Mouse (Mus musculus) adrenal gland, adult 2 months (tissue): ENCODE data around the gene Slco6d1. TPM values are rescaled to one million over a fixed set of nuclear protein-coding genes. Genes with fewer than 3 reads are reported as not detected.
"Not testable (repeated sequence)": the region's sequence is repeated elsewhere in the genome, so short reads cannot be mapped to it uniquely, and the experiment has no call there.

Experiments
- DNase-seq: peaks from one replicate; pipeline ENCODE4 v3.0.0; 2021
- long read RNA-seq: library from polyadenylated mRNA; stranded (forward); transcript quantifications from one replicate; pipeline ENCODE4 v2.0.0, GENCODE M21; 2021
- microRNA-seq, 2 experiments: library from miRNA; unstranded; fragments of <30 nt; microRNA quantifications; one replicate each; pipeline ENCODE4 v1.2.0; 2021
- polyA plus RNA-seq: library from polyadenylated mRNA; depleted of rRNA; stranded (reverse); fragments of >200 nt; gene quantifications from 2 replicates; pipeline ENCODE4 v1.2.3, GENCODE M21; 2012; rRNA removed
- total RNA-seq, 2 experiments: library from RNA; stranded (reverse); gene quantifications; 2 replicates each; pipeline ENCODE4 v1.2.3; 2021

Gene Slco6d1
- total RNA-seq (not detected), polyA plus RNA-seq (not detected in 2 replicates)
- long read RNA-seq = 0 reads

DNA sequence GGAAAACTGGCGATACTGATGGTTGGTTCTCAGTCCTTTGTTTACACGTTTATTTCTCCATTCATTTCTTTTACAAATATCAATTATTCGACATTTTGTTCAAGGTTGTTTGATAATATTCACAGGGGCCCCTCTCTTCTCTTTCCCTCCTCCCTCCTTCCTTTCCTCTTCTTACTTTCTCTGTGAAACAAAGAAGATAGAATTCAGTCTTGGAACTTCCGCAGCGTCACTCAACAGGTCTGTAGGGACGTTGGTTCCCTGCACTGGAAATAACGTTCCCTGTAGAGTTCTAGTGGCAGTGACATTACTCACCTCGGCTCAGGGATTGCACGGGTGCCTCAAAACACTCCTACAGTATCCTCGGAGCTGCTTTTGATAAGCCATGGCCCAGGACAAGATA, at the start of gene Slco6d1:
Slco6d1 (plus strand) TSS at position 301 of the 400 bp plus-strand sequence.
- DNase-seq = no peak

GRCm38 (mm10) chr1:98392001-98392400, 28.9 kb upstream of the Slco6d1 start:
- DNase-seq = no peak

DNA sequence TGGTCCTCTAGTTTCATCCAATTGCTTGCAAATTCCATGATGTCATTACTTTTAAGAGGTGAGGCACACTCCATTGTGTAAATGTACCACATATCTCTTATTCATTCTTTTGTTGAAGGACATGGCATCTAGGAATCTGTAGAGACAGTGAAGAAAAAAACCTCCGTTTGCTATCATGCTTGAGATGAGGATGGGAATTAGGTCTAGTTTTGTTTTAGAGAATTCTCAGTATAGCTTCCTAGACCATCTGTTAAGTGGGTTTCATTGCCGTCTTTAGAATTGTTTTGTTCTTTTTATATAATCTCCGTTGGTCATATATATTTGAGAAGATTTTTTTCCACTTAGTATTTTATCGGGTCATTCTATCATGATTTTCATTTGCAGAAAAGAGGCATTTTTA, 27.0 kb downstream of the Slco6d1 start:
- no peak for DNase-seq

DNA sequence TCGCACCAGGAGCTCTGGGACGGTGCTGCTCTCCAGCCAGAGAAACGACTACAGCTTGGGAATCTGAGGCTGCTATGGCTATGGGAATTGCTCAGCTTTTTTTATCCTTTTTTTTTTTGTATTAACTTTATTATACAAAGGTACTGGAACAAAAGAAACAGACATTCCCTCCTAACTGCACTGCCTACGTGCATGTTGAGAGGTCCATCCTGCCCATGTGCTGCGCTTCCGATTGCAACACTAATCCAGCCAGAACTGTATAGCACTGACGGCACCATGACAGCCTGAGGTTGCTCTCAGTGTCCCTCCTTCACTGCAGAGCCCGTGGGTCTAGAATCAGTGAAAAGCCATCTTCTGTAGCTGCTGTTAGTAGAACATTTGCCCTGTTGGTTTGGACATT, 38.3 kb downstream of the Slco6d1 start:
- not testable (repeated sequence) for DNase-seq

GRCm38 (mm10) chr1:98476381-98476780, 55.5 kb downstream of the Slco6d1 start:
- not testable (repeated sequence) for DNase-seq

DNA sequence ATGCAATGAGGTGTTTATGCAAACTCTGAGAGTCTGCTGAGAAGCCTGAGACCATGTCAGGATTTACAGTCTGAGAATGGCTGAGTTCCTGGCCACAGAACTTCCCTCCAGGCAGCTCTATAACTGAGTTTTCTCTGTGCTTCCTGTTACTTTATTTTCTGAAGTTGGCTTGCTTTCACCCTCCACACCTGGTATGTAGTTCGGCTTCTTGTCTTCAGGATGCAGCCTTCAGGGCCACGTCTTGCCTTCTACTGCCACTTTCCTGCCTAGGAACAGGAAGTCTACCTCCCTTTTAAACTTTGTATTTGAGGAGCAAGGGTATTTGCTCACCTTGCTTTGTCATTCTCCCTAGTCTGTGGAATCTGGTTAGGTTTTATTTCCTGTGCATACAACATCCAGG, 58.3 kb downstream of the Slco6d1 start:
- no peak for DNase-seq

GRCm38 (mm10) chr1:98505982-98506381, 85.1 kb downstream of the Slco6d1 start:
- no peak for DNase-seq

DNA sequence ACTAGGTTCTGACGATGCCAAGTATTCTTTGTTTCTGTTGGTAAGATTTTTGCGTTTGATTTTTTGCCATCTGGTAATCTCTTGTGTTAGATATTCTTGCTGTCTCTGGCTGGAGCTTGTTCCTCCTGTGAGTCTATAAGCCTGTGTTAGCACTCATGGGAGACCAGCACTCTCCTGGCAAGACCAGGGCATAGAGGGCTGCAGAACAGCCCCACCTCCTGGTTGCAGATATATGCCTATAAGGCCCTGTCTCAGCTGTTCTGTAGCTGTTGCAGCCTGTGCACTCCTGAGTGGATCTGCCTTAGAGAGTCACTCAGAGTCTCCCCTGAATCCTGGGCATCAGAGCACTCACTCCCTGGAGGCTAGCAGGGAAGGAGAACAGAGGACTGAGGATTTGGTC, 102.1 kb downstream of the Slco6d1 start:
- DNase-seq = no peak

GRCm38 (mm10) chr1:98523537-98523936, 102.6 kb downstream of the Slco6d1 start:
- DNase-seq = no peak

DNA sequence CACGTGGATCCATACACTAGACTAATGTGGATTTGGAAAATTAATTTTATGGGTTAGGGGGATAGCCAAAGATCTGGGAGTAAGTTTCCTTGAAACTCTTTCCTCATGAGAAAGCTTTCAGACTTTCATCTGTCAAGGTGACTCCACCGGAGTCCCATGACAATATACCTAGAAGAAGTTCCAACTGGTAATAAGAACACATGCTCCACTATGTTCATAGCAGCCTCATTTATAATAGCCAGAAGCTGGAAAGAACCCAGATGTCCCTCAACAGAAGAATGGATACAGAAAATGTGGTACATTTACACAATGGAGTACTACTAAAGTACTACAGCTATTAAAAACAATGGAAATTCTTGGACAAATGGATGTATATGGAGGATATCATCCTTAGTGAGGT, 107.4 kb downstream of the Slco6d1 start:
- DNase-seq = not testable (repeated sequence)

DNA sequence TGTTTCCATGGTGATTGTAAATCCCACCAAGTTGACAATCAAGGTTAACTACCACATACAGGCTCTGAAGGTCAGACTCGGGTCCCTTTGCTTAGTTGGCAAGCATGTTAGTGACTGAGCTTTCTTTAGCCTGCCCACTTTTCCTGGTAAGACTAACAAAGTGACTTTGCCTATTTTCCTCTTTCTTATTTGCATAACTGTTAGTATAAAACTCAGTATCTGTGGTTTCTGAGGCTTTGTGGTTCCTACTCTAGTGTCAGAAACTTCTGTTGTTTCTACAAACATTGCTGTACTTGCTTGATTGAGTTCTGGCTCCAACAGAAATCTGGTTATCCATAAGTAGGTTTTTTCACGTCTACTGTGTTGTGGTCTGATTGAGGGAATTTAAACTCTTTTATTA, 124.4 kb downstream of the Slco6d1 start:
- DNase-seq = no peak

GRCm38 (mm10) chr1:98554388-98554787, 133.5 kb downstream of the Slco6d1 start:
- no peak for DNase-seq

DNA sequence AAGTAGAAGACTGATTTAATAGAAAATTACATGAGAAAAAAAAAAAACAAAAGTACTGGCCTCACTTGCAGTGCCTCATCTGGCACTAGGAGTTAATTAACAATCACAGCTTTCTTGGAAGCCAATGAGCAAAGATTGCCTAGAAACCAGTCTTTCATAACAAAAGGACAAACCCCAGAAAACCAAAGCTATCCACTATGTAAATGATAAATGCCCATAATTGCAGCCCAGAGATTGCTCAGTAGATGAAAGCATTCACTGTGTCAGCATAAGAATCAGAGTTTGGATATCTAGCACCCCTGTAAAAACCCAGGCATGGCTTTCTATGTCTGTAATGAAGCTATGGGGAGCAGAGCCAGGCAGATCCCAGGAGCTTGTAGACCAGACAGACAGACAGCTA, 144.8 kb downstream of the Slco6d1 start:
- DNase-seq = no peak

Small RNAs within 50 kb of the gene (microRNA-seq; reads per million reads assigned to microRNA genes)
- 0 reads per million in 2 experiments for gene Gm26134
